Mouse (Mus musculus): ENCODE data around the gene Adap2. TPM values are rescaled to one million over a fixed set of nuclear protein-coding genes. Genes with fewer than 3 reads are reported as not detected.
A peak's percentile ranks its signal among the peaks of the same experiment; 100 is the strongest.

Gene Adap2
- 0.05 TPM for polyA plus RNA-seq (2012; fragmentation: generic; extraction: Trizol)

GRCm38 (mm10) chr11:80153857-80154495 lies at the start of gene Adap2:
Gene Adap2, plus strand, starts transcription at chr11:80154105.
- Histone ChIP-seq H3K27me3 (ENCODE audit: control insufficient read depth, insufficient read depth, insufficient read length) (no peaks in the 10 kb centered on the region), H3K4me2 (ENCODE audit: low read depth) (no peak within 1 kb of the TSS), H3K36me3 (ENCODE audit: control insufficient read depth, insufficient read depth) (no peaks in the 10 kb centered on the region)

GRCm38 (mm10) chr11:80104407-80104806 lies 49.5 kb upstream of the Adap2 start:
- H3K4me2 ChIP-seq (ENCODE audit: low read depth): no peak overlapping the region
- no peak overlapping the region for H3K4me3 ChIP-seq
- H3K27me3 ChIP-seq (ENCODE audit: control insufficient read depth, insufficient read depth, insufficient read length): no peaks in the 10 kb centered on the region
- TF ChIP-seq USF1 (IDR thresholded peaks at IDR 0.05; ENCODE audit: low read depth) (no peak), TCF12 (IDR thresholded peaks at IDR 0.05; ENCODE audit: insufficient read depth, poor library complexity, severe bottlenecking) (no peak), POLR2A (IDR thresholded peaks at IDR 0.05; ENCODE audit: insufficient read length, low read depth) (no peak), MYOD1 (IDR thresholded peaks at IDR 0.05; ENCODE audit: control insufficient read depth in 1 of 3, insufficient read length in 2 of 3, low read depth in 2 of 3) (no peak)
- H3K36me3 ChIP-seq (ENCODE audit: control insufficient read depth, insufficient read depth): peaks cover 4% of the 10 kb centered on the region
- H3ac ChIP-seq (ENCODE audit: control insufficient read depth, insufficient read length): no peak overlapping the region
- no peaks in the 10 kb centered on the region for H3K79me2 ChIP-seq (ENCODE audit: control insufficient read depth, insufficient read depth)

More at GRCm38 (mm10) chr11:80153857-80154495, at the start of gene Adap2:
- no peak for TF ChIP-seq POLR2AphosphoS2 (IDR thresholded peaks at IDR 0.05; ENCODE audit: insufficient read length, low read depth)
- no peak for TF ChIP-seq CEBPB (IDR thresholded peaks at IDR 0.05; ENCODE audit: insufficient read depth, poor library complexity, severe bottlenecking)
- no peak for TF ChIP-seq E2F4 (IDR thresholded peaks at IDR 0.05; ENCODE audit: insufficient read depth)
- peak in 1 of 3 experiments; percentile 58 for TF ChIP-seq MYOD1 (IDR thresholded peaks at IDR 0.05; ENCODE audit: control insufficient read depth in 1 of 3, insufficient read length in 2 of 3, low read depth in 2 of 3)
- H3K79me2 ChIP-seq (ENCODE audit: control insufficient read depth, insufficient read depth): no peaks in the 10 kb centered on the region
- no peak within 1 kb of the TSS for H3ac ChIP-seq (ENCODE audit: control insufficient read depth, insufficient read length)
- no peak within 1 kb of the TSS for H3K4me3 ChIP-seq

GRCm38 (mm10) chr11:80116411-80116810 lies 37.5 kb upstream of the Adap2 start:
- Histone ChIP-seq H3K4me2 (ENCODE audit: low read depth) (no peak overlapping the region), H3ac (ENCODE audit: control insufficient read depth, insufficient read length) (no peak overlapping the region), H3K36me3 (ENCODE audit: control insufficient read depth, insufficient read depth) (peaks cover 37% of the 10 kb centered on the region), H3K4me3 (no peak overlapping the region), H3K27me3 (ENCODE audit: control insufficient read depth, insufficient read depth, insufficient read length) (no peaks in the 10 kb centered on the region), H3K79me2 (ENCODE audit: control insufficient read depth, insufficient read depth) (no peaks in the 10 kb centered on the region)
- TF ChIP-seq CEBPB (IDR thresholded peaks at IDR 0.05; ENCODE audit: insufficient read depth, poor library complexity, severe bottlenecking) (no peak), POLR2AphosphoS2 (IDR thresholded peaks at IDR 0.05; ENCODE audit: insufficient read length, low read depth) (no peak), MYOD1 (IDR thresholded peaks at IDR 0.05; ENCODE audit: control insufficient read depth in 1 of 3, insufficient read length in 2 of 3, low read depth in 2 of 3) (no peak), E2F4 (IDR thresholded peaks at IDR 0.05; ENCODE audit: insufficient read depth) (no peak), POLR2A (IDR thresholded peaks at IDR 0.05; ENCODE audit: insufficient read length, low read depth) (no peak)

GRCm38 (mm10) chr11:80132050-80132449 lies 21.9 kb upstream of the Adap2 start:
- Histone ChIP-seq H3K4me3 (no peak overlapping the region), H3K4me2 (ENCODE audit: low read depth) (no peak overlapping the region), H3K79me2 (ENCODE audit: control insufficient read depth, insufficient read depth) (no peaks in the 10 kb centered on the region), H3ac (ENCODE audit: control insufficient read depth, insufficient read length) (no peak overlapping the region), H3K27me3 (ENCODE audit: control insufficient read depth, insufficient read depth, insufficient read length) (no peaks in the 10 kb centered on the region), H3K36me3 (ENCODE audit: control insufficient read depth, insufficient read depth) (peaks cover 14% of the 10 kb centered on the region)
- no peak for TF ChIP-seq REST (IDR thresholded peaks at IDR 0.05; ENCODE audit: insufficient read depth, insufficient read length)
- TF ChIP-seq USF1 (IDR thresholded peaks at IDR 0.05; ENCODE audit: low read depth): no peak
- no peak for TF ChIP-seq MYOG (IDR thresholded peaks at IDR 0.05; ENCODE audit: control insufficient read depth in 1 of 3, insufficient read depth in 1 of 3, insufficient read length in 2 of 3, low read depth in 2 of 3)
- TF ChIP-seq SRF (IDR thresholded peaks at IDR 0.05; ENCODE audit: control insufficient read depth, insufficient read length, low read depth): no peak
- no peak for TF ChIP-seq MYOD1 (IDR thresholded peaks at IDR 0.05; ENCODE audit: control insufficient read depth in 1 of 3, insufficient read length in 2 of 3, low read depth in 2 of 3)
- no peak for TF ChIP-seq MAX (IDR thresholded peaks at IDR 0.05; ENCODE audit: low read depth)
- TF ChIP-seq POLR2AphosphoS2 (IDR thresholded peaks at IDR 0.05; ENCODE audit: insufficient read length, low read depth): no peak
- TF ChIP-seq TCF12 (IDR thresholded peaks at IDR 0.05; ENCODE audit: insufficient read depth, poor library complexity, severe bottlenecking): no peak
- no peak for TF ChIP-seq E2F4 (IDR thresholded peaks at IDR 0.05; ENCODE audit: insufficient read depth)
- TF ChIP-seq TCF3 (IDR thresholded peaks at IDR 0.05; ENCODE audit: insufficient read length, low read depth): no peak
- TF ChIP-seq POLR2A (IDR thresholded peaks at IDR 0.05; ENCODE audit: insufficient read length, low read depth): no peak
- no peak for TF ChIP-seq CEBPB (IDR thresholded peaks at IDR 0.05; ENCODE audit: insufficient read depth, poor library complexity, severe bottlenecking)

GRCm38 (mm10) chr11:80134744-80135143 lies 19.2 kb upstream of the Adap2 start:
- peaks cover 9% of the 10 kb centered on the region for H3K36me3 ChIP-seq (ENCODE audit: control insufficient read depth, insufficient read depth)
- H3ac ChIP-seq (ENCODE audit: control insufficient read depth, insufficient read length): no peak overlapping the region
- TF ChIP-seq POLR2A (IDR thresholded peaks at IDR 0.05; ENCODE audit: insufficient read length, low read depth) (no peak), POLR2AphosphoS2 (IDR thresholded peaks at IDR 0.05; ENCODE audit: insufficient read length, low read depth) (no peak), USF1 (IDR thresholded peaks at IDR 0.05; ENCODE audit: low read depth) (no peak), MYOD1 (IDR thresholded peaks at IDR 0.05; ENCODE audit: control insufficient read depth in 1 of 3, insufficient read length in 2 of 3, low read depth in 2 of 3) (no peak), REST (IDR thresholded peaks at IDR 0.05; ENCODE audit: insufficient read depth, insufficient read length) (no peak), TCF12 (IDR thresholded peaks at IDR 0.05; ENCODE audit: insufficient read depth, poor library complexity, severe bottlenecking) (no peak), TCF3 (IDR thresholded peaks at IDR 0.05; ENCODE audit: insufficient read length, low read depth) (no peak), MYOG (IDR thresholded peaks at IDR 0.05; ENCODE audit: control insufficient read depth in 1 of 3, insufficient read depth in 1 of 3, insufficient read length in 2 of 3, low read depth in 2 of 3) (no peak), E2F4 (IDR thresholded peaks at IDR 0.05; ENCODE audit: insufficient read depth) (no peak), MAX (IDR thresholded peaks at IDR 0.05; ENCODE audit: low read depth) (no peak), CEBPB (IDR thresholded peaks at IDR 0.05; ENCODE audit: insufficient read depth, poor library complexity, severe bottlenecking) (no peak), SRF (IDR thresholded peaks at IDR 0.05; ENCODE audit: control insufficient read depth, insufficient read length, low read depth) (no peak)
- no peaks in the 10 kb centered on the region for H3K79me2 ChIP-seq (ENCODE audit: control insufficient read depth, insufficient read depth)
- no peak overlapping the region for H3K4me2 ChIP-seq (ENCODE audit: low read depth)
- H3K4me3 ChIP-seq: no peak overlapping the region
- H3K27me3 ChIP-seq (ENCODE audit: control insufficient read depth, insufficient read depth, insufficient read length): no peaks in the 10 kb centered on the region
